ENCODE assay signal across 9 mouse cellular contexts in genomic region chr10:66913627-66914026, GRCm38 (mm10).
DNase-seq lines count a peak whose midpoint lies in the region; ATAC-seq and TF ChIP-seq lines count a peak whose summit lies in the region.
"Had no signal": no experiment of that assay in that cellular context is flagged by ENCODE, and none has a peak within 500 bp of the region (broad histone marks: within the 10 kb centered on the region; RNA-seq: fewer than 3 reads in every experiment).

No protein-coding gene starts in this region.

- H3K27me3 ChIP-seq in heart, postnatal 0 days (ENCODE audit: control insufficient read depth, insufficient read depth, low read length) = no peaks in the 10 kb centered on the region
- no peaks in the 10 kb centered on the region; the same call in 1 of the 2 replicates for H3K27me3 ChIP-seq in limb, embryonic 12.5 days
- no peaks in the 10 kb centered on the region for H3K27me3 ChIP-seq in neural tube, embryonic 14.5 days (ENCODE audit: control insufficient read depth, insufficient read depth, low read length)
- H3K27me3 ChIP-seq: embryonic facial prominence, embryonic 15.5 days had no signal

- TF ChIP-seq CTCF in heart, postnatal 0 days (IDR thresholded peaks at IDR 0.05; ENCODE audit: low read depth) = peak; percentile 21

- WGBS in heart, postnatal 0 days = 41% methylated on average over 8 of the region's 8 CpGs
- WGBS in limb, embryonic 12.5 days = 42% methylated on average over 7 of the region's 8 CpGs
- 24% methylated on average over 8 of the region's 8 CpGs for WGBS in neural tube, embryonic 14.5 days

- H3K9me3 ChIP-seq in ES-E14 (ENCODE audit: control insufficient read depth, insufficient read depth, low read depth, low read length) = no peaks in the 10 kb centered on the region
- no peaks in the 10 kb centered on the region for H3K9me3 ChIP-seq in heart, postnatal 0 days (replicated peaks; ENCODE audit: control insufficient read depth, low read length)
- H3K9me3 ChIP-seq in limb, embryonic 12.5 days = 0 out of 2 replicates have a peak, but pooled peaks cover 2% of the 10 kb centered on the region
- no peaks in the 10 kb centered on the region for H3K9me3 ChIP-seq in neural tube, embryonic 14.5 days (ENCODE audit: control insufficient read depth, low read length)
- H3K9me3 ChIP-seq: embryonic facial prominence, embryonic 15.5 days had no signal

- peak overlapping the region; percentile 56 to 77 for H3K4me3 ChIP-seq in ES-E14 (ENCODE audit: insufficient read depth in 1 of 2, low read depth in 1 of 2, low read length in 2 of 2, poor library complexity in 1 of 2, severe bottlenecking in 1 of 2)
- H3K4me3 ChIP-seq in heart, postnatal 0 days (ENCODE audit: low read depth, low read length) = no peak overlapping the region
- H3K4me3 ChIP-seq in limb, embryonic 12.5 days (replicated peaks) = no peak overlapping the region
- H3K4me3 ChIP-seq in neural tube, embryonic 14.5 days (ENCODE audit: low read depth, low read length) = no peak overlapping the region
- H3K4me3 ChIP-seq: embryonic facial prominence, embryonic 15.5 days had no signal

- peak overlapping the region; percentile 15; the same call in 1 of the 2 replicates for H3K4me2 ChIP-seq in heart, postnatal 0 days (ENCODE audit: low read depth, low read length)
- peak overlapping the region; percentile 15; the same call in 1 of the 2 replicates for H3K4me2 ChIP-seq in limb, embryonic 12.5 days
- H3K4me2 ChIP-seq in neural tube, embryonic 14.5 days (ENCODE audit: low read depth, low read length) = no peak overlapping the region
- H3K4me2 ChIP-seq: embryonic facial prominence, embryonic 15.5 days had no signal

- peak; percentile 73 to 78 for DNase-seq in cerebellum, postnatal 10 days
- DNase-seq in cerebellum, postnatal 36 days = no peak
- DNase-seq in ES-E14 (ENCODE audit: low read depth, low spot score) = peak; percentile 99
- DNase-seq in heart, postnatal 0 days (ENCODE audit: low spot score) = peak; percentile 64
- DNase-seq in thymus, postnatal 25 days = no peak

- peak; percentile 51 for ATAC-seq in heart, postnatal 0 days (ENCODE audit: insufficient read depth, low read depth)
- peak; percentile 67; the same call in 1 of the 2 replicates for ATAC-seq in limb, embryonic 12.5 days (ENCODE audit: insufficient number of reproducible peaks, insufficient read depth, low FRiP score, low TSS enrichment, low read depth)
- peak; percentile 74 for ATAC-seq in neural tube, embryonic 14.5 days (ENCODE audit: low read depth)
- ATAC-seq in erythroid progenitor cell, adult 5-6 weeks (replicated peaks; ENCODE audit: low FRiP score, poor library complexity, severe bottlenecking) = no peak

- H3K4me1 ChIP-seq in ES-E14 (ENCODE audit: control insufficient read depth in 2 of 2, insufficient read depth in 2 of 2, low read length in 2 of 2, poor library complexity in 1 of 2) = peaks cover 9 to 22% of the 10 kb centered on the region in 2 experiments; a peak in 3 of 4 replicates
- peaks cover 26% of the 10 kb centered on the region for H3K4me1 ChIP-seq in heart, postnatal 0 days (ENCODE audit: control insufficient read depth, insufficient read depth)
- H3K4me1 ChIP-seq in limb, embryonic 12.5 days (replicated peaks) = peaks cover 42% of the 10 kb centered on the region
- H3K4me1 ChIP-seq in neural tube, embryonic 14.5 days (ENCODE audit: control insufficient read depth, insufficient read depth, low read length) = peaks cover 13% of the 10 kb centered on the region; the same call in 1 of the 2 replicates

- peak overlapping the region; percentile 30 for H3K27ac ChIP-seq in ES-E14 (ENCODE audit: insufficient read depth, low read depth, low read length, poor library complexity, severe bottlenecking)
- peak overlapping the region; percentile 32; the same call in 1 of the 2 replicates for H3K27ac ChIP-seq in heart, postnatal 0 days (ENCODE audit: low read depth)
- no peak overlapping the region for H3K27ac ChIP-seq in limb, embryonic 12.5 days
- H3K27ac ChIP-seq in neural tube, embryonic 14.5 days (ENCODE audit: low read depth, low read length) = no peak overlapping the region

- peak overlapping the region; percentile 46 for H3K9ac ChIP-seq in ES-E14 (ENCODE audit: insufficient read depth, low read depth, low read length, poor library complexity, severe bottlenecking)
- H3K9ac ChIP-seq in heart, postnatal 0 days (replicated peaks; ENCODE audit: low read depth, low read length) = no peak overlapping the region
- H3K9ac ChIP-seq in limb, embryonic 12.5 days (replicated peaks) = no peak overlapping the region
- no peak overlapping the region for H3K9ac ChIP-seq in neural tube, embryonic 14.5 days (replicated peaks; ENCODE audit: low read depth, low read length)
- H3K9ac ChIP-seq: embryonic facial prominence, embryonic 15.5 days had no signal

- no peak for TF ChIP-seq EP300 in heart, postnatal 0 days (IDR thresholded peaks at IDR 0.05; ENCODE audit: low read depth)

- in situ Hi-C loops in ES-E14 (cut with MboI; ENCODE audit: low sequenced_read_pairs in 2 of 2, unreplicated experiment in 2 of 2) = loop anchor here (25.0 kb wide), 1 partner anchor 174 kb away; the partner anchor contains the start of genes Jmjd1c (in 2 of the 2) and Reep3 (in 2 of the 2)

- H3K36me3 ChIP-seq in ES-E14 (ENCODE audit: control insufficient read depth, insufficient read depth, low read length, poor library complexity, severe bottlenecking) = no peaks in the 10 kb centered on the region
- H3K36me3 ChIP-seq in heart, postnatal 0 days (replicated peaks; ENCODE audit: control insufficient read depth, insufficient read depth, low read length) = no peaks in the 10 kb centered on the region
- H3K36me3 ChIP-seq in limb, embryonic 12.5 days = no peaks in the 10 kb centered on the region
- H3K36me3 ChIP-seq in neural tube, embryonic 14.5 days (ENCODE audit: control insufficient read depth, insufficient read depth, low read length) = no peaks in the 10 kb centered on the region
- H3K36me3 ChIP-seq: embryonic facial prominence, embryonic 15.5 days had no signal

TF ChIP-seq in ES-E14, 5 proteins besides CTCF, POLR2A, EP300 and RAD21:
- TF ChIP-seq ZC3H11A (IDR thresholded peaks at IDR 0.05; ENCODE audit: borderline replicate concordance, low read depth, low read length) (no peak; the same call in 1 of the 2 replicates), HCFC1 (IDR thresholded peaks at IDR 0.05; ENCODE audit: borderline replicate concordance, insufficient read depth, low read length) (peak; percentile 61; the same call in 1 of the 2 replicates), CHD2 (IDR thresholded peaks at IDR 0.05; ENCODE audit: low read depth, low read length) (no peak), MAFK (IDR thresholded peaks at IDR 0.05; ENCODE audit: insufficient read depth, low read depth, low read length) (no peak), ZNF384 (IDR thresholded peaks at IDR 0.05; ENCODE audit: low read depth, low read length) (no peak)

Comparison
In these comparisons a context has a peak if more than half of its experiments do, and no peak if none do; other contexts are left out.
1. DNase-seq: peak in cerebellum, postnatal 10 days (2 of 2), ES-E14 (single experiment) and heart, postnatal 0 days (single experiment); none in cerebellum, postnatal 36 days (0 of 2) and thymus, postnatal 25 days (single experiment).
2. H3K27ac ChIP-seq: peak in ES-E14 (single experiment) and heart, postnatal 0 days (single experiment); none in limb, embryonic 12.5 days (single experiment) and neural tube, embryonic 14.5 days (single experiment).
3. H3K4me3 ChIP-seq: peak in ES-E14 (2 of 2); none in heart, postnatal 0 days (single experiment), limb, embryonic 12.5 days (single experiment) and neural tube, embryonic 14.5 days (single experiment).